Mouse (Mus musculus) liver, embryonic 14.5 days (tissue): ENCODE results near the gene Nfs1. TPM values are rescaled to one million over a fixed set of nuclear protein-coding genes. Genes with fewer than 3 reads are reported as not detected.
A peak's percentile ranks its signal among the peaks of the same experiment; 100 is the strongest.
"Not testable (repeated sequence)": the region's sequence is repeated elsewhere in the genome, so short reads cannot be mapped to it uniquely, and the experiment has no call there.

Source experiments
- ATAC-seq: fragments of 200-750 bp; cut with Nextera tagmentation; 2 replicates; pipeline ENCODE4 v1.8.0; 2017; ENCODE audit warnings: moderate number of reproducible peaks, mild to moderate bottlenecking, moderate library complexity; ENCODE audit not compliant: insufficient read depth
- DNase-seq, 3 experiments: peaks; one replicate each; pipeline ENCODE4 v3.0.0-alpha.2; 2012 to 2013; ENCODE audit warnings: low read depth in 3 of 3, low spot score in 3 of 3
- H3K27ac ChIP-seq: fragments of 300-500 bp; sonication (generic); 2 replicates; pipeline ENCODE4 v1.5.1; 2014; ENCODE audit warnings: moderate library complexity, mild to moderate bottlenecking, control low read depth, inconsistent platforms
- H3K27me3 ChIP-seq: fragments of 300-500 bp; sonication (generic); 2 replicates; pipeline ENCODE4 v1.6.1; 2014; ENCODE audit warnings: mild to moderate bottlenecking, low read length, moderate library complexity; ENCODE audit not compliant: control insufficient read depth, insufficient read depth
- H3K36me3 ChIP-seq: fragments of 300-500 bp; sonication (generic); replicated peaks from 2 replicates; pipeline ENCODE4 v1.6.1; 2014; ENCODE audit warnings: low read depth; ENCODE audit not compliant: control insufficient read depth, insufficient read depth
- H3K4me1 ChIP-seq, 2 experiments: fragments of 200-500 bp in 1 of 2; fragments of 300-500 bp in 1 of 2; sonication (generic) in 1 of 2; replicated peaks; 2 replicates each; pipeline ENCODE4 v1.6.1; 2012 to 2014; ENCODE audit warnings: antibody characterized with exemption in 1 of 2, inconsistent platforms in 1 of 2, low read length in 1 of 2; ENCODE audit not compliant: control insufficient read depth in 2 of 2, insufficient read depth in 2 of 2
- H3K4me2 ChIP-seq: fragments of 300-500 bp; sonication (generic); 2 replicates; pipeline ENCODE4 v1.6.1; 2014; ENCODE audit warnings: low read depth, mild to moderate bottlenecking, control low read depth, moderate library complexity
- H3K4me3 ChIP-seq, 2 experiments: fragments of 200-500 bp in 1 of 2; fragments of 300-500 bp in 1 of 2; sonication (generic) in 1 of 2; 2 replicates each; pipeline ENCODE4 v1.5.1; 2012 to 2014; ENCODE audit warnings: low read depth in 2 of 2, low read length in 2 of 2, mild to moderate bottlenecking in 2 of 2, control low read depth in 1 of 2, inconsistent platforms in 1 of 2, moderate library complexity in 1 of 2; ENCODE audit not compliant: insufficient read depth in 1 of 2
- H3K9ac ChIP-seq: fragments of 300-500 bp; sonication (generic); replicated peaks from 2 replicates; pipeline ENCODE4 v1.6.1; 2014; ENCODE audit warnings: mild to moderate bottlenecking, control low read depth, moderate library complexity
- H3K9me3 ChIP-seq: fragments of 300-500 bp; sonication (generic); 2 replicates; pipeline ENCODE4 v1.6.1; 2016; ENCODE audit warnings: low read length, mixed read lengths; ENCODE audit not compliant: control insufficient read depth
- CTCF ChIP-seq: IDR thresholded peaks from 2 replicates; pipeline ENCODE4 v1.5.1; 2016; ENCODE audit warnings: antibody characterized with exemption, low read depth, control low read depth
- EP300 ChIP-seq: IDR thresholded peaks from 2 replicates; pipeline ENCODE4 v1.6.1; 2016; ENCODE audit warnings: antibody characterized with exemption, low read depth
- WGBS: fragments of 180-500 bp; shearing (Covaris S2); extraction: QIAGEN DNeasy Blood & Tissue Kit; methylation state at CpG from one replicate; pipeline ENCODE4 v1.1.7; 2014; ENCODE audit not compliant: insufficient replicate concordance; 5-methylcytosine and 5-hydroxymethylcytosine counted together
- polyA plus RNA-seq, 2 experiments: library from polyadenylated mRNA; depleted of rRNA in 1 of 2; stranded (reverse) in 1 of 2; unstranded in 1 of 2; fragments of >200 nt; fragmentation: Nextera tagmentation in 1 of 2; extraction: Ambion mirVana in 1 of 2; gene quantifications; 2 replicates each; pipeline versions ENCODE4 v1.2.1 to v1.2.3; 2012 to 2014

Gene Nfs1
- polyA plus RNA-seq, 2 experiments: 40.9 to 55.3 TPM

DNA sequence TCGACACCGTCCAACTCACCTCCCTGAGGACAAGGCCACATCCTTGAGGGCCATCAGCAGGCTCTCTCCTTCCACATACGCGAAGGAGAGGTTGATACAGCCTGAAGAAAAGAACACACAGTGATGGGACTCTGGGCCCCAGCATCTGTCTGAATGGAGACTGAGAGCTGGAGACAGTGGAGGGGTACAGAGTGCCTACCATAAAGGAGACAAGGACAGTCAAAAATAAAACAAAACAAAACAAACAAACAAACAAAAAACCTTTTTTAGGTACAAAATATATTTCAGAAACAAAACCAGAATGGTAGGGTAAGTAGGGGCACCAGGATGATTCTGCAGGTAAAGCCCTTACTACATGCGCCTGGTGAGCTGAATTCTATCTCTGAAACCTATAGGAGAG, 17.0 kb downstream of the Nfs1 start, which contains the start of gene Gm28036:
Gene Gm28036 (minus strand): TSS at position 101 of the 400 bp plus-strand sequence.
- H3K9me3 ChIP-seq: no peaks in the 10 kb centered on the region
- no peaks in the 10 kb centered on the region for H3K27me3 ChIP-seq
- no peak within 1 kb of the TSS for H3K27ac ChIP-seq
- H3K4me1 ChIP-seq: no peaks in the 10 kb centered on the region
- TF ChIP-seq CTCF: no peak
- TF ChIP-seq EP300: no peak
- DNase-seq (no peak), ATAC-seq (no peak)
- peaks cover 14% of the 10 kb centered on the region for H3K36me3 ChIP-seq
- no peak within 1 kb of the TSS for H3K9ac ChIP-seq
- H3K4me3 ChIP-seq: no peak within 1 kb of the TSS
- H3K4me2 ChIP-seq: no peak within 1 kb of the TSS
- WGBS: 90% methylated on average over 5 of the region's 5 CpGs

- Histone ChIP-seq H3K4me3 (no peak overlapping the region), H3K9me3 (no peaks in the 10 kb centered on the region), H3K36me3 (peaks cover 6% of the 10 kb centered on the region), H3K4me1 (no peaks in the 10 kb centered on the region), H3K9ac (no peak overlapping the region), H3K4me2 (no peak overlapping the region), H3K27ac (no peak overlapping the region), H3K27me3 (no peaks in the 10 kb centered on the region)
- ATAC-seq (no peak), DNase-seq (no peak)
- 74% methylated on average over 5 of the region's 5 CpGs for WGBS
- no peak for TF ChIP-seq EP300
- no peak for TF ChIP-seq CTCF
These were observed 20.3 kb downstream of the Nfs1 start for GRCm38 (mm10) chr2:156123731-156124130.

DNA sequence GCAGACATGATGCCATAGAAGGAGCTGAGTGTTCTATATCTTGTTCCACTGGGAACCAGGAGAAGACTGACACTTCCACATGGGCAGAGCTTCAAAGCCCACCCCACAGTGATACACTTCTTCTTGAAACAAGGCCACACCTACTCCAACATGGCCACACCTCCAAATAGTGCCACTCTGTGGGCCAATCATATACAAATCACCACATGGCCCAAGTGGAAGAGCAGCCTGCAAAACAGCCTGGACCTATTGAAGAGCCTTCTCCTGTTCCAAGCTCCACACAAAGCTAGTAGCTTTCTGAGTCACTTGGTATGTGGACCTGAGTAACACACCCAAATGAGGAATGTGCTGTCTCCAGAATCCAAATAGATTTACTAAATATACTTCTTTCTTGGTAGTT, 24.4 kb downstream of the Nfs1 start:
- Histone ChIP-seq H3K9me3 (no peaks in the 10 kb centered on the region), H3K27ac (no peak overlapping the region), H3K4me3 (no peak overlapping the region), H3K27me3 (no peaks in the 10 kb centered on the region), H3K4me1 (no peaks in the 10 kb centered on the region), H3K9ac (no peak overlapping the region), H3K4me2 (no peak overlapping the region), H3K36me3 (peaks cover 3% of the 10 kb centered on the region; the same call in 1 of the 2 replicates)
- ATAC-seq (no peak), DNase-seq (no peak)
- TF ChIP-seq CTCF: no peak
- no peak for TF ChIP-seq EP300

- H3K9ac ChIP-seq: peak overlapping the region; percentile 82
These were observed 31.9 kb downstream of the Nfs1 start for GRCm38 (mm10) chr2:156112080-156112423.

GRCm38 (mm10) chr2:156111358-156112079, 32.5 kb downstream of the Nfs1 start, which contains the start of the genes Cpne1 and Rbm12:
Gene Cpne1 (minus strand): TSS chr2:156111965.
Gene Rbm12 (minus strand): TSS chr2:156111978.
- DNase-seq: peak; percentile 65 to 75 (median 71)

More at GRCm38 (mm10) chr2:156112080-156112423, 31.9 kb downstream of the Nfs1 start:
- DNase-seq, H3K36me3 ChIP-seq, H3K27me3 ChIP-seq, H3K27ac ChIP-seq, H3K9me3 ChIP-seq, ATAC-seq: not testable (repeated sequence)
- WGBS: 20% methylated on average over 5 of the region's 5 CpGs
- peak overlapping the region; percentile 60 for H3K4me2 ChIP-seq
- peak overlapping the region; percentile 75 to 93 for H3K4me3 ChIP-seq
- H3K4me1 ChIP-seq: peaks cover 13 to 20% of the 10 kb centered on the region in 2 experiments

More at GRCm38 (mm10) chr2:156111358-156112079, 32.5 kb downstream of the Nfs1 start, which contains the start of the genes Cpne1 and Rbm12:
- peak within 1 kb of the TSS; percentile 82 for H3K9ac ChIP-seq
- H3K27ac ChIP-seq: peak within 1 kb of the TSS; percentile 43
- peaks cover 13 to 20% of the 10 kb centered on the region in 2 experiments for H3K4me1 ChIP-seq
- ATAC-seq: peak; percentile 92
- under 1% methylated on average over 74 of the region's 74 CpGs for WGBS
- H3K4me2 ChIP-seq: peak within 1 kb of the TSS; percentile 92
- H3K36me3 ChIP-seq: peaks cover 2% of the 10 kb centered on the region; the same call in 1 of the 2 replicates
- H3K27me3 ChIP-seq: no peaks in the 10 kb centered on the region
- TF ChIP-seq EP300 (no peak), CTCF (no peak)
- no peaks in the 10 kb centered on the region for H3K9me3 ChIP-seq
- peak within 1 kb of the TSS; percentile 75 to 93 for H3K4me3 ChIP-seq
